Mouse (Mus musculus) heart, postnatal 14 days (tissue): Measurements from ENCODE around the gene Akr1c14. TPM values are rescaled to one million over a fixed set of nuclear protein-coding genes. Genes with fewer than 3 reads are reported as not detected.
"Not testable (repeated sequence)": the region's sequence is repeated elsewhere in the genome, so short reads cannot be mapped to it uniquely, and the experiment has no call there.

Experiments used
- DNase-seq, 2 experiments: peaks; one replicate each; pipeline ENCODE4 v3.0.0; 2021 to 2022
- intact Hi-C: fragments of 180-260 bp; cut with DNase I; formaldehyde crosslinking; loops from one replicate; pipeline ENCODE4 v1.15.1; 2025
- long read RNA-seq, 2 experiments: library from polyadenylated mRNA; stranded (forward); transcript quantifications; one replicate each; pipeline ENCODE4 v2.0.0; 2021
- total RNA-seq, 2 experiments: library from RNA; stranded (reverse); gene quantifications; 2 replicates each; pipeline ENCODE4 v1.2.3; 2021

Gene Akr1c14
- 1 to 10 TPM; 9.0 to 9.1 TPM for total RNA-seq
- long read RNA-seq, experiment 1, transcript Akr1c14-201 (9 exons, 2,436 nt): major isoform, 20 of 21 reads
- long read RNA-seq, experiment 1, partial matches to known transcripts: 0 of 21 reads
- long read RNA-seq, experiment 1, other reads (novel, unspliced or antisense): 1 of 21 reads
- long read RNA-seq, experiment 2, transcript Akr1c14-201 (9 exons, 2,436 nt): major isoform, 20 of 20 reads
- long read RNA-seq, experiment 2, partial matches to known transcripts: 0 of 20 reads
- long read RNA-seq, experiment 2, other reads (novel, unspliced or antisense): 0 of 20 reads

- intact Hi-C loops: no loop called here
Measured at GRCm38 (mm10) chr13:4048719-4049118, at the start of gene Akr1c14. TSS of gene Akr1c14 (plus strand) at chr13:4049011.

GRCm38 (mm10) chr13:4001687-4002086 lies 47.1 kb upstream of the Akr1c14 start:
- peak; percentile 63 to 82 for DNase-seq
- intact Hi-C loops: loop anchor here (1.0 to 5.0 kb wide), 2 partner anchors 104 to 336 kb away; no protein-coding TSS in a partner anchor

More at GRCm38 (mm10) chr13:4048719-4049118, at the start of gene Akr1c14:
- DNase-seq: no peak

- intact Hi-C loops: loop anchor here (5.0 kb wide), 2 partner anchors 122 to 272 kb away; no protein-coding TSS in a partner anchor
- DNase-seq: no peak
Measured at GRCm38 (mm10) chr13:4010784-4011183, 38.0 kb upstream of the Akr1c14 start.

- intact Hi-C loops: loop anchor here (5.0 kb wide), 2 partner anchors 118 to 268 kb away; no protein-coding TSS in a partner anchor
- no peak for DNase-seq
Measured at GRCm38 (mm10) chr13:4013811-4014210, 35.0 kb upstream of the Akr1c14 start.

GRCm38 (mm10) chr13:4029897-4030296 lies 18.9 kb upstream of the Akr1c14 start:
- DNase-seq: no peak
- intact Hi-C loops: no loop called here

GRCm38 (mm10) chr13:4032512-4032911 lies 16.3 kb upstream of the Akr1c14 start:
- DNase-seq: peak; percentile 6 to 9
- intact Hi-C loops: no loop called here

- intact Hi-C loops: no loop called here
- no peak for DNase-seq
Measured at GRCm38 (mm10) chr13:4035052-4035451, 13.8 kb upstream of the Akr1c14 start.

- intact Hi-C loops: no loop called here
- no peak for DNase-seq
Measured at GRCm38 (mm10) chr13:4046113-4046512, 2.7 kb upstream of the Akr1c14 start.

GRCm38 (mm10) chr13:4046841-4047240 lies 2.0 kb upstream of the Akr1c14 start:
- DNase-seq: no peak
- intact Hi-C loops: no loop called here

- intact Hi-C loops: no loop called here
- no peak for DNase-seq
Measured at GRCm38 (mm10) chr13:4048226-4048625, 585 bp upstream of the Akr1c14 start.

GRCm38 (mm10) chr13:4049655-4050054 lies 844 bp downstream of the Akr1c14 start:
- DNase-seq: no peak
- intact Hi-C loops: no loop called here

- no peak for DNase-seq
- intact Hi-C loops: no loop called here
Measured at GRCm38 (mm10) chr13:4055450-4055849, 6.6 kb downstream of the Akr1c14 start.

GRCm38 (mm10) chr13:4056211-4056610 lies 7.4 kb downstream of the Akr1c14 start:
- intact Hi-C loops: no loop called here
- no peak for DNase-seq

GRCm38 (mm10) chr13:4058239-4058638 lies 9.4 kb downstream of the Akr1c14 start:
- intact Hi-C loops, DNase-seq: not testable (repeated sequence)

GRCm38 (mm10) chr13:4059363-4059762 lies 10.6 kb downstream of the Akr1c14 start:
- no peak for DNase-seq
- intact Hi-C loops: no loop called here

- intact Hi-C loops: no loop called here
- DNase-seq: no peak
Measured at GRCm38 (mm10) chr13:4060214-4060730, 11.5 kb downstream of the Akr1c14 start.

GRCm38 (mm10) chr13:4076517-4077435 lies 28.0 kb downstream of the Akr1c14 start:
- no peak for DNase-seq

GRCm38 (mm10) chr13:4079876-4080275 lies 31.1 kb downstream of the Akr1c14 start:
- intact Hi-C loops: no loop called here
- DNase-seq: no peak

More at GRCm38 (mm10) chr13:4076517-4077435, 28.0 kb downstream of the Akr1c14 start:
- intact Hi-C loops: no loop called here

GRCm38 (mm10) chr13:4101691-4102090 lies 52.9 kb downstream of the Akr1c14 start:
- no peak for DNase-seq
- intact Hi-C loops: no loop called here

GRCm38 (mm10) chr13:4102721-4103120 lies 53.9 kb downstream of the Akr1c14 start:
- no peak for DNase-seq
- intact Hi-C loops: no loop called here
